Mouse (Mus musculus): Measurements from ENCODE around the gene Arhgef16. TPM values are rescaled to one million over a fixed set of nuclear protein-coding genes. Genes with fewer than 3 reads are reported as not detected.

Arhgef16 gene
- total RNA-seq, 2 experiments from 2014 or later = 1.7 to 2.4 TPM

Other genes with a start within 250 kb of the Arhgef16 start
- under 1 TPM in 1 of 2 experiments, not detected in 1; 0.15 TPM for gene Trp73, start 161.5 kb downstream of the Arhgef16 start, total RNA-seq (2021)
- gene Wrap73, start 159.3 kb downstream of the Arhgef16 start, total RNA-seq (2021) = 10 to 100 TPM; 15.2 to 19.1 TPM
- 100 to 1,000 TPM; 111 to 120 TPM for gene Tprgl, start 141.0 kb downstream of the Arhgef16 start, total RNA-seq (2021)
- gene Megf6, start 130.9 kb downstream of the Arhgef16 start, total RNA-seq (2021) = 10 to 100 TPM in 1 of 2 experiments, 1 to 10 TPM in 1; 9.5 to 10.3 TPM
- gene B230104I21Rik, start 34.5 kb upstream of the Arhgef16 start, total RNA-seq (2021) = not detected

Measured in adrenal gland, postnatal 10 days (tissue).